ENCODE assay signal across 11 mouse cellular contexts in genomic region chr8:12397346-12397925, GRCm38 (mm10). TPM values are rescaled to one million over a fixed set of nuclear protein-coding genes. Genes with fewer than 3 reads are reported as not detected.
DNase-seq lines count a peak whose midpoint lies in the region; ATAC-seq and TF ChIP-seq lines count a peak whose summit lies in the region.
"Had no signal": no experiment of that assay in that cellular context is flagged by ENCODE, and none has a peak within 500 bp of the region (broad histone marks: within the 10 kb centered on the region; RNA-seq: fewer than 3 reads in every experiment).

No protein-coding gene starts in this region.

- intact Hi-C loops in heart, postnatal 36 days (cut with DNase I): loop anchor here (5.0 kb wide), 1 partner anchor 165 kb away; no protein-coding TSS in a partner anchor

- no peak overlapping the region for H3K27ac ChIP-seq in heart, embryonic 13.5 days (replicated peaks)
- peak overlapping the region; percentile 94 for H3K27ac ChIP-seq in hindbrain, embryonic 10.5 days
- peak overlapping the region; percentile 92 for H3K27ac ChIP-seq in midbrain, embryonic 13.5 days

- no peak for ATAC-seq in heart, embryonic 13.5 days (ENCODE audit: extremely low read depth, insufficient number of reproducible peaks, low FRiP score, low TSS enrichment)
- no peak for ATAC-seq in midbrain, embryonic 13.5 days

- peaks cover 36% of the 10 kb centered on the region for H3K4me1 ChIP-seq in heart, embryonic 13.5 days
- peaks cover 79% of the 10 kb centered on the region for H3K4me1 ChIP-seq in hindbrain, embryonic 10.5 days (replicated peaks)
- peaks cover 78% of the 10 kb centered on the region for H3K4me1 ChIP-seq in midbrain, embryonic 13.5 days (replicated peaks)

- no peaks in the 10 kb centered on the region for H3K36me3 ChIP-seq in heart, embryonic 13.5 days
- H3K36me3 ChIP-seq in hindbrain, embryonic 10.5 days: peaks cover 15% of the 10 kb centered on the region
- H3K36me3 ChIP-seq in midbrain, embryonic 13.5 days: no peaks in the 10 kb centered on the region

- TF ChIP-seq POLR2A in brain, embryonic 14.5 days (IDR thresholded peaks at IDR 0.05; ENCODE audit: borderline replicate concordance, extremely low read depth, insufficient read depth, insufficient read length, poor library complexity, severe bottlenecking): no peak

- H3K9me3 ChIP-seq in heart, embryonic 13.5 days: no peaks in the 10 kb centered on the region
- H3K9me3 ChIP-seq in hindbrain, embryonic 10.5 days: no peaks in the 10 kb centered on the region
- no peaks in the 10 kb centered on the region for H3K9me3 ChIP-seq in midbrain, embryonic 13.5 days

- TF ChIP-seq CTCF in brain, embryonic 14.5 days (IDR thresholded peaks at IDR 0.05; ENCODE audit: borderline replicate concordance, extremely low read depth, insufficient read depth, insufficient read length): no peak

- H3K9ac ChIP-seq in heart, embryonic 13.5 days: no peak overlapping the region
- peak overlapping the region; percentile 92 for H3K9ac ChIP-seq in midbrain, embryonic 13.5 days (replicated peaks)

- peak overlapping the region; percentile 46 for H3K4me3 ChIP-seq in heart, embryonic 13.5 days
- peak overlapping the region; percentile 78 for H3K4me3 ChIP-seq in hindbrain, embryonic 10.5 days
- H3K4me3 ChIP-seq in midbrain, embryonic 13.5 days (replicated peaks): peak overlapping the region; percentile 74

- under 1% methylated on average over 59 of the region's 59 CpGs for WGBS in heart, embryonic 13.5 days
- under 1% methylated on average over 59 of the region's 59 CpGs for WGBS in hindbrain, embryonic 10.5 days
- WGBS in midbrain, embryonic 13.5 days: under 1% methylated on average over 58 of the region's 59 CpGs

- peak overlapping the region; percentile 59 for H3K4me2 ChIP-seq in heart, embryonic 13.5 days
- peak overlapping the region; percentile 68 for H3K4me2 ChIP-seq in midbrain, embryonic 13.5 days (replicated peaks)

- H3K27me3 ChIP-seq in heart, embryonic 13.5 days (replicated peaks): peaks cover 99% of the 10 kb centered on the region
- peaks cover 90% of the 10 kb centered on the region for H3K27me3 ChIP-seq in hindbrain, embryonic 10.5 days (ENCODE audit: insufficient read depth, poor library complexity, severe bottlenecking)
- peaks cover 48% of the 10 kb centered on the region for H3K27me3 ChIP-seq in midbrain, embryonic 13.5 days

- DNase-seq in heart, postnatal 36 days: no peak
- DNase-seq in brain, embryonic 14.5 days (ENCODE audit: low read depth): peak; percentile 62
- DNase-seq in hindbrain, embryonic 10.5 days (ENCODE audit: low spot score): peak; percentile 53
- DNase-seq in layer of hippocampus, postnatal 14 days (ENCODE audit: low spot score in 2 of 2): no peak
- DNase-seq in kidney, postnatal 25 days: no peak
- DNase-seq in cerebellum, adult 9-11 months: no peak
- DNase-seq: thymus, adult 18-20 months had no signal

RNA-seq across cellular contexts. Expression of gene Sox1, which starts 2.3 kb away (rescaled TPM):
- polyA plus RNA-seq in heart, embryonic 13.5 days (2015; fragmentation: Nextera tagmentation; extraction: Ambion mirVana): not detected in 2 replicates
- not detected for total RNA-seq in heart, postnatal 36 days (2021)
- polyA plus RNA-seq in brain, embryonic 14.5 days (2012; rRNA removed): 23.5 and 30.1 TPM in 2 replicates
- polyA plus RNA-seq in hindbrain, embryonic 10.5 days (2016; fragmentation: Nextera tagmentation; extraction: Ambion mirVana): 2.5 and 2.6 TPM in 2 replicates
- polyA plus RNA-seq in midbrain, embryonic 13.5 days (2015; fragmentation: Nextera tagmentation; extraction: Ambion mirVana): 3.1 and 3.6 TPM in 2 replicates
- 10 to 100 TPM; 11.0 to 12.7 TPM for total RNA-seq in layer of hippocampus, postnatal 14 days (2021)
- total RNA-seq: hematopoietic stem cell, adult 5-6 weeks; megakaryocyte-erythroid progenitor cell, adult 5-6 weeks had no signal

Comparison
In these comparisons a context has a peak if more than half of its experiments do, and no peak if none do; other contexts are left out.
1. DNase-seq: peak in brain, embryonic 14.5 days (single experiment) and hindbrain, embryonic 10.5 days (single experiment); none in heart, postnatal 36 days (0 of 2), layer of hippocampus, postnatal 14 days (0 of 2), kidney, postnatal 25 days (0 of 2) and cerebellum, adult 9-11 months (single experiment).
2. Peak in every context shown above with its lines, with median percentiles within 50 percentile points of each other: H3K4me3 ChIP-seq.